Mouse (Mus musculus) kidney, adult 8-10 months (tissue): ENCODE measurements around the gene Hagh.
A peak's percentile ranks its signal among the peaks of the same experiment; 100 is the strongest.

Experiments
- DNase-seq, 2 experiments: peaks; one replicate each; pipeline ENCODE4 v3.0.0; 2022

Hagh gene

DNA sequence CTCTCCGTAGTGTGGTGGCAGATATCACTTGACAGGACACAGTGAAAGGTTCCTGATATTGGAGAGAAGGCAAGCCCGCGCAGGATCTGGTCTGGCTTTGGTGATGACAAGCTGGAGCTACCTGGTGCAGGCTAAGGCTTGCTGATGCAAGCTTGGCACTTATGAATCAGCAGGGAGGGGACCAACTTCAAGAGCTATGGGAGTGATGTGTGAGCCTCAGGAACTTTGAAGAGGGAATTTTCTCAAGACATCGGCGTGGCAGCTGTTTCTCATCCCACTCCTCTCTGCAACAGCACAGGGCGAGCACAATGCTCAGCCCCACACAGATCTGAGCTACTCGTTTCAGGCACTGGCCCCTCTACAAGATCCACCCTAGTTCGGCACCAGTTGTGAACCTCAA is at the start of gene Hagh:
Hagh (plus strand) TSS at position 302 of the 400 bp plus-strand sequence.
- DNase-seq, result no peak

DNA sequence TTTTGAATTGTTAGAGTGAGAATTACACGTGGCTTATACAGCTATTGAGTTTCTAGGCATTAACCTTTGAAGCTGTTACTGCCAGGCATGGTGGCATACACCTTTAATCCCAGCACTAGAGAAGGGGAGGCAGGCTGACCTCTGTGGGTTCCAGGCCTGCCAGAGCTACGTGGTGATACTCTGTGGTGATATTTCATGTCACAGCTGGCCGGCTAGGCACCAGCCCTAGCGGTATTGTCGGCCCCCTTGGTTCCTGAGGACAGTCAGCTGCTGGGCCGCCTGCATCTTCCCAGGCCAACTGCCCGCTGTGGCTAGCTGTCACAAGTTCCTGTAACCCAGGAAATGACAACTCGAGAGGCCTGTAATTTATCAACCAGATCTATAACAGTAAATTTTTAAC is 47.8 kb upstream of the Hagh start:
- DNase-seq, result no peak

DNA sequence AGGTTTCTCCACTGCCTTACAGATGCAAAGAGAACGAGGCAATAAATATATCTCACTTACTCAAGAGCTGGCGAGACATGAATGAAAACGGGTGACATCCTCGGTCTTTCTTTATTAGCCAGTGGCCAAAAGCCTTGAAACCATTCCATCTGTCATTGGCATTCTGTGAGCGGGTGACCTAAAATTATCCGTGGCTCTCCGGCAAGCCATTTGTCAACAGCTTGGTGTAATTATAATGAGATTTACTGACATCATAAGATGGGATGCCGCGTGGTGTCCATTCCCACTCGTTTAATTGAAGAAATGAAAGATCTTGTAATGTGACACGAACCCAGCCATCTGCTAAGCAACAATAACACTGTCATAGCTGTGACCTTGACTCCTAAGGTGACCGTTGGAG is 45.2 kb upstream of the Hagh start:
- DNase-seq, result no peak

DNA sequence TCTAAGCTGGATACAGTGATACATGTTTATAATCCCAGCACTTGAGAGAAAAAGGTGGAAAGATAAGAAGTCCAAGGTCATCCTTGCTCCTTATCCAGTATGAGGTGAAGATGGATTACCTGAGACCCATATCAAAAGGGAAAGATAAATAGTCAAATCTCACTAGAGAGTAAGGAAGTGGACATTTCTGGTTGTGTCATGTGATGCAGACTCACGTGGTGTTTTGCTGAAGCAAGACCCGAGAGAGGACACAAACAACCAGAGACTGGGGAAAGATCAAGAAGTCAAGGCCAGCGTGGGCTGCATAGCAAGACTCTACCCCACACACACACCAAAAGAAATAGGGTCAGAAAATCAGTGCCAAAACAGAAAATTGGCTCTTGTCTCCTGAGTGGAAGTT is 43.0 kb upstream of the Hagh start:
- no peak for DNase-seq

DNA sequence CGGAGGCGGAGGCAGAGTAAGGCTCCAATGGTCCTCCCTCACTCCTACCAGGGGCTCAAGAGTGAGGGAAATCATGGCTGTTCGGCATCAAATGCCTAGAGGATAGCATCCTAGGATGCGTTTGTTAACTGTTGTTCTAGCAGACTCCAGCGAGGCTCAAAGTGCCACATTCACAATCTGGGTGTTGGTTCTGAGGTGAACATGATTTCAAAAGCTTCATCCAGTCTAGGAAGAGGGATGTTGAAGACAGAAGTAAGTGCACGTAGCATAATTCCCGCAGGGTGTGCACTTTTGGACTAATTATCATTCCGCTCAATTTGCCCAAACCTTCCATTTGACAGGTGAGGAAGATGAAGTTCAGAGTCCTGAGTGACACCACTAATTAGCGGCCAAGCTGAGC is 41.7 kb upstream of the Hagh start:
- no peak for DNase-seq

DNA sequence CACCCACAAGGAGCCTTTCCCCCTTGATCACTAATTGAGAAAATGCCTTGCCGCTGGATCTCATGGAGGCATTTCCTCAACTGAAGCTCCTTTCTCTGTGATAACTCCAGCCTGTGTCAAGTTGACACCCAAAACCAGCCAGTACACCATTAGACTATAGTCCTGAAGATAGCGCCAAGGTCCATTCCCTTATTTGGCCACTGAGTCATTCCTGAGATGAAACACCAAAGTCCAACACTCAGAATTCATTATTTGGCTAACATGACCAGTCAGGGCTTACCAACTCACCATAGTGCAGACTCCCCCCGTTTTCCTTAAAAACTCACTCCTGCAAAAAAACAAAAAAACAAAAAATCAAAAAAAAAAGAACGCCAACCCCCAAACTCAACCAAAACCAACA is 40.5 kb upstream of the Hagh start:
- peak in 1 of 2 experiments; percentile 22 for DNase-seq

DNA sequence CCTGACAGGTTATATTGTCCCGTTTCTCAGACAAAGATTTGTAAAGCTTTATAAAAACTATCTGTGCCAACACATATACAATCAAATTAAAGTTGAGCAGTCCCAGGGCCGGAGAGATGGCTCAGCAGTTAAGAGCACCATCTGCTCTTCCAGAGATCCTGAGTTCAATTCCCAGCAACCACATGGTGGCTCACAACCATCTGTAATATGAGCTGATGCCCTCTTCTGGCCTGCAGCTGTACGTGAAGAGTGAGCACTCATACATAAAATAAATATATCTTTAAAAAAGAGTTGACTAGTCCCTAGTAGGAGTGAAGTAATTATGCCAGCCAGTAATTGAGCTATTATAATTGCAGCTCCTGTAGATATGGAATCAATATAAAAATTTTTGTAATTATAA is 39.4 kb upstream of the Hagh start:
- no peak for DNase-seq

DNA sequence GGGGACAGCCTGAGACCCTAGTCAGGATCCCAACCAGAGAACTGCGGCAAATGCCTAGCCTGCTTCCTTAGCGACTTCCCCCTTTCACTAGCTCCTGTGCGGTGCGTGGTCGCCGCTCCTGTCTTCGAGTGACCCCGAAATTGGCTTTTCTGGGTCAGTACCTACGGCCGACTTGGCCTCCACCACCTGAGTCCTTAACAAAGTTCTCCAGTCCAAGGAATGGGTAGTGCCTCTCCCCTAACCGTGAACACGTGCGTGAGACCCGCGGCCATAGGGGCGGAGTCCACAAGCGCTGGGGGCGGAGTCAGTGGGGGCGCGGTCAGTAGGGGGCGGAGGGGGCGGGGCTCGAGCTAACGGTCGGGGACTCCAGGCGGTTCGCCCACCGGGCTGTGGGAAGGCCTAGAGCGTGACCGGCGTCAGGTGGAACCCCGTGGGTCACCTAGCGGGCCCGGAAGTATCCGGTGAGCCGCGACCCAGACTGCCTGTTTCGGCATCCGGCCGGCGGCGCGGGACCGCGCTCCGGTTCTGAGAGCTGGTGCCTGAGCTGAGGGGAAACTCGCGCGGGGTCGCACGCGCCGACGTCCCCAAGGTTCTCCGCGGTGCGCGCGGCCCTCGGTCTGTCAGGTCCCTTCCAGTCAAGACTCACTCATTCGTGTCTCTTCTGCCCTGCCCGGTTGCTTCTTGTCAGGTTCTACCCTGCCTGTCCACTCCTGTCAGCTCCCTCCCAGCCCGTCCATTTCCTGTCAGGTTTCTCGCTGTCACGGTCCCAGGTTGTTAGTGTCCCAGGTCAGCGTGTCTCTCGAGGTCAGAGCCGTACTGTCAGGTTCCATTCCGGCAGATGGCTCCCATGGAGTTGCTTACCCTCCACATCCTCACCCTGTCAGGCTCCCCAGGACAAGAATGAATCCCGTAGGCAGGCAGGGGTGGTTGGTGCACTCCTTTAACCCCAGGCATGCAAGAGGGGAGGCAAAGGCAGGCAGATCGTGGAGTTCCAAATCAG is 35.7 kb upstream of the Hagh start, which contains the start of gene Meiob:
Meiob (plus strand) TSS at position 338 of the 1,000 bp plus-strand sequence.
- DNase-seq, result peak; percentile 67 to 78

DNA sequence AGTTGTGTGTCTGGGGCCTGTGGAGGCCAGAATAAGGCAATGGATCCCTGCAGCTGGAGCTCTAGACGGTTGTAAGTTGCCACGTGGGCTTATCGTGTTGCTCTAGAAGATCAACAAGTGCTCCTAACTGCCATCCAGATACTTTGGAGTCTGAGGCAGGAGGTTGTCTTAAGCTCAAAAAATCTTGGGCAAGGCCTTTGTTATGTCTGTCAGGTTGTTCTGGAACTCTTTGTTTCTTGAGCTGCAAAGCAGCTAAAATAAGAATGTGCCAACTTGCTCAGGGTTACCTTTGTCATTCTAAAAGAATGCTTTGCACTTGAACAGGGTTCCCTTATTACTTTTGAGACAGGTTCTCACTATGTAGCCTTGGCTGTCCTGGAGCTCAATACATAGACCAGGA is 28.7 kb upstream of the Hagh start:
- no peak for DNase-seq

DNA sequence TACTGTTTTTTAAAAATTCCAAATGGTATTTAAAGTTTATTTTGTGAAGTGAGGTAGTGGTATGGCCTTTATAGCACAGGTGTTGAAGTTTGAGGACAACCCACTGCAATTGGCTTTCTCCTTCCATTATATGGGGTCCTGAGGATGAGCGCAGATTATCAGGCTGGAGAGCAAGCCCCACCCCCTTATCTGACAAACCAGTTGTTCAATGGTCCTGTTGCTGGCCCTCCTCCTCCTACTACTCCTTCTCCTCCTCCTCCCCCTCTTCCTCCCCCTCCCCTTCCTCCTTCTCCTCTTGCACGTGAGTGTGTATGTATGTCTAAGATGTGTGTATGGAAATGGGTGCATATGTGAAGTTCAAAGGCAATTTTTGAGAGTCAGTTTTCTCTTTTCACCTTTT is 27.7 kb upstream of the Hagh start:
- DNase-seq, result no peak

DNA sequence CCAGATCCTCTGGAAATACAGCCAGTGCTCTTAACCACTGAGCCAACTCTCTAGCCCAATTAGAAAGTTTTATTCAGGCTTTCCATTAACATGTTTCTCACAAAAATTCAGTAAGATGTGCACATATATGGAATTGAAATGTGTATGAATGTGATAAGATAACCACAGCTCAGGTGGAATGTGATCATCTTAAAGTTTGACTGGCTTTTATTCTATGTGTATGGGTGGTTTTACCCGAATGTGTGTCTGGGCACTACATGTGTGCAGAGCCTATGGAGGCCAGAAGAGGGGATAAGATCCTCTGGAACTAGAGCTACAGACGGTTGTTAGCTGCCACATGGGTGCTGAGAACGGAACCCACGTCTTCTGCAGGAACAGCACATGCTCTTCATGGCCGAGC is 24.7 kb upstream of the Hagh start:
- DNase-seq, result no peak

DNA sequence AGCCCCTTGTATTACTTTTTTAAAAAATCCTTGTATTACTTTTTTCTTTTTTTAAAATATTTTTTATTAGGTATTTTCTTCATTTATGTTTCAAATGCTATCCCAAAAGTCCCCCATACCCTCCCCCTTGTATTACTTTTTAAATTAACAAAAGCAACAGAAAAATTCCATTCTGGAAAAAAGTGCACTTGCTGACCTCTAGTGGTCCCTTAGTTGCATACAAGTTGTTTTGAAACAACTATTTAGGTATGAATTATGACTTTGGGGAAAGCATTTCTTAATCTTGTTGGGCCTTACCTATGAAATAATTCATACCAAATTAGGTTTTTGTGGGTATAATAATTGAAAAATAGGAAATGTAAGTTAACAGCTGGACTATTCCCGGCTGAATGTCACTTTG is 22.4 kb upstream of the Hagh start:
- DNase-seq, result no peak

DNA sequence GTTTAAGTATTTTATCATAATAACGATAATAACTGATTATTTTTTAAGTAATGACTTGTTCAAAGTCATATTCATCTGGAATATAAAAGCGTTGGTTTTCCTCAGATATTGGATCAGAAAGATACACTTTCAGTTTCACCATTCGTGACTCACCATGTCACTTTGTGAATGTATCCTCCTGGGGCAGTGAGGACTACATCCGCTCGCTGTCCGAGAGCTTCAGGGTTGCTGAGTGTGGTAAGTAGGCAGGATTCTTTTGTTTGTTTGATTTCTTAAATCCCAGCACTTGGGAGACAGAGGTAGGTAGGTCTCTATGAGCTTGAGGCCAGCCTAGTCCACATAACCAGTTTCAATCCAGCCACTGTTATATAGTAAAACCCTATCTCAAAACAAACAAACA is 21.8 kb upstream of the Hagh start:
- no peak for DNase-seq

DNA sequence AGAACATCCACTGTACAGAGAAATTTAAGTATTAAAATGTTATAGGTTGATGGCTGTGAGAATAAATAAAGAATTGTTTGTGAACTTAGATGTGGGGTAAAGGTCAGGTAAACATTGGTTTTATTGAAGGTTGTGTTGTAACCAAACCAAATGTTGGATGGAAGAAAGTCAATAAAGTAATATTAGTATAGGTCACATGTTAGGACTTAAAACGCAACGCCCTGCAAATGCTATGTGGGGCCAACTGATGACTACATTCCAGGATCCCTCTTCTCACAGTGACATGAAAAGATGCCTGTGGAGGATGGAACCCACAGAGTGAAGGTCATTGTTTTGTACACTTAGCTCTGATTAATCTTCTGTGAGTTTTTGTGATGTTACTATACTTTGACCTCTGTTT is 20.5 kb upstream of the Hagh start:
- DNase-seq, result no peak

DNA sequence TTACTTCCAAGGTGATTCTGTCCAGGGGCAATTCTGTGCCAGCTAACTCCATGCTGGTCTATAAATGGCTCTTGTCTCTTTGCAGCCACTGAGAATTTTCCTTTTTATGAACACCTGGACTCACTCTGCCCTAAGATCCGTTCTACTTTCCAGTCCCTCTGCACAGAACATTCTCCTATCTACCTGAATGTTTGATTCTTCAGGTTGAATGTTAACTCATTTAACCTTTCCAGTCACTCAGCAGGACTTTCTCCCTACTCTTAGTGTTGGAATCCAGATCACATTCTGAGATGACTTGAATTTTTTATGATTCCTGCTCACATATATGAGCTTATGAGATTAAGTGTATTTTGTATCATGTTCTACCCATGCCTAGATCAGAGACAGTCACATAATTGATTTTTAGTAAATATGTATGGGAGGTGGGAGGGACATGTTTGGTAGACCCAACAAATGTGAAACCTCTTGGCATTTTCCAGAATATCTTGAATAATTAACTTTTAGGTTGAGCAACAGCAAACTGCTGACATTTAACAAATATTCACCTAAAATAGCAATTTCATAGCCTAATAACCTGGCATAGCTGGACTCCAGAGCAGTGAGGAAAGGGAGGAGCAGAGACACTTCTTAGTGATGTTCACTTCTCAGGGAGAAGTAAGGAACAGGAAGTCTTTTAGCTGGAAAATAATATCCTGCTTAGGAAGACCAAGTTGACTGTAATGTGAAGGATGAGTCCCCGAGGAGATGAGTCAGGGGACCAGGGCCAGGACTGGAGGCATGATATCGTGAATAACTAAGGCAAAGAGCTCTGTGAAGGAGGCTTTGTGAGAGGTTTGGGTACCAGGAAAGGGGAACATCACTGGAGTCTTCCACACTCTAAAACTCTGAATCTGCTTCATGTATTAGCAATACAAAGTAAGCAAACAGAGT is 18.3 kb upstream of the Hagh start:
- DNase-seq, result peak; percentile 23 to 53

DNA sequence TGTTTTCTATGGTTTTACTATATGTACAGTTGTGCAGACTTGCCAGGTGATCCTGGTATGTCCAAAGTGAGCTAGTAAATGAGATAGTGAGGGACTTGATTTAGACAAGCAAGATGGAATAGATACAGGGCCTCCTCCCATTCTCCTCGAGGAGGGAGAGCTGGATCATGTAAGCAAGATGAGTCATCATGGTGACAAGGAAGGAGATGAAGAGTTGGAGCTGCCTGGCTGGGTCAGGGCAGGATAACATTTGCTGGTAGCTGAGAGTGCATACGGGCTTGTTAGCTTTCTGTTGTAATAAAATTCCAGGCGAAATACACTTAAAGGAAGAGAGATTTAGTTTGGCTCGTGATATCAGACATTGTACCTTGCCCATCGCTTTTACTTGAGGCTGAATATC is 398 bp downstream of the Hagh start:
- no peak for DNase-seq

DNA sequence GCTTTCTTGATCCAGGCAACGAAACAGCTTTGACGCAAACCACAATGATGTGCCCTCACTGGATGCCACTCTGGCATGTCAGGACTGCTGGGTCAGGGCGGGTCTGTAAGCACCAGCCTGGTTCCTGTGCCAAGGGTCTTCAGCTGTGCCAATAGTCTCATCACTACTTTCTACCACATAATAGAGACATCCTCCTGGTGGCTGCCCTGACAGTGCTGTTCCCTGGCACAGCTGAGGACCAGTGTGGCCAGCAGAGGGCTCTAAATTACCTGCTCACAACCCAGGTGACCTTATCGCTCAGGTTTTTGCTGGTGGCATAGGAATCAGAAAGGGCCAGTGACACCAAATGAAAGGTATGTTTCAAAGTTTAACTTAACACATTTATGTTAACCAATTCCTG is 1.2 kb downstream of the Hagh start:
- peak; percentile 71 to 74 for DNase-seq

DNA sequence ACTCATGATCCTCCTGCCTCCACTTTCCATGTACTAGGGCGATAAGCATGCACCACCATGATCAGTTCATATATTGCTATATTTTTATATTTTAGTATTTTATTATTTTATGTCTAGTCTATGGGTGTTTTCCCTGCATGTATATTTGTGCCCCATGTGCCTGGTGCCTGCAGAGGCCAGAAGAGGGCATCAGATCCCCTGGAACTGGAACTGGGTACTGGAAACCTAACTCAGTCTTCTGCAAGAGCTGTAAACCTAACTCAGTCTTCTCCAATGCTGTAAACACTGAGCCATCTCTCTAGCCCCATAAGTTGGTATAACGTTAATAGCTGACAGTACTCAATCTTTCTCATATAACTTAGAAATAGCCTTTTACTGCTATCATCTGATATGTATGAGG is 2.7 kb downstream of the Hagh start:
- DNase-seq, result peak in 1 of 2 experiments; percentile 60

DNA sequence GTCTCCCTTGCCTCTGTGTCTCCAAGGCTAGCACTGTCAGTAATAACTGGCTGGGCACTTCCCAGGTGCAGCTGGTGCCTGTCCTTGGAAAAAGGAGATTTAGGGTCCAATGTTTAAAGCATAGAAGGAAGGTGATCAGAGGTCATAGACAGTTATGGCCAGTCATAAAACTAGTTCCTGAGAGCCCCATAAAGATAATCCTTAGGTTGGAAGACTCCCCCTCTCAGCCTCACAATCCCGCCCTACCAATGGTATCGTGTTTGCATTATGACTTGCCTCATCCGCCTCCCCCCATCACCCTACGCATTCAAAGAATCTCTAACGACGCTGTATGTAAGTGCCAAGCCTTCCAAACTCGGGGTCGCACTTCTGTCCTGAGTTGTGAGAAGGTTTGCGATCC is 4.6 kb downstream of the Hagh start:
- DNase-seq, result no peak

DNA sequence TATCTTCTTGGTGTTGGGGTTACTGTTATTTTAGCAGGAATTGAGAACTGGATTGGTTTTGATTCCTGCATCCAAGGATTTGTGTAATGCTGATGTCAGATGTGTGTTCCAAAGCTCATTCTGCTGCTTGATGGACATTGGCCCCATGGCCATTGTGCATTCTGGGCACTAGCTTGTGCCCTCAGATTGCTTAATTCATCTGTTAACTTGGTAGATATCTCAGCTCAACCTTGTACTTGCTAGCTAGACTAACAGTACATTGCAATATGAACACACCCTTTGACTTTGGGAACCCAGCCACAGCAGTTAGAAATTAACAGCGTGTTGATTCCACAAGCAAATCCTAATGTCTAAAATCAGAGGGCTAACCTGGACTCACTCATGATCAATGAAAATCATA is 7.4 kb downstream of the Hagh start:
- peak; percentile 83 to 86 for DNase-seq

DNA sequence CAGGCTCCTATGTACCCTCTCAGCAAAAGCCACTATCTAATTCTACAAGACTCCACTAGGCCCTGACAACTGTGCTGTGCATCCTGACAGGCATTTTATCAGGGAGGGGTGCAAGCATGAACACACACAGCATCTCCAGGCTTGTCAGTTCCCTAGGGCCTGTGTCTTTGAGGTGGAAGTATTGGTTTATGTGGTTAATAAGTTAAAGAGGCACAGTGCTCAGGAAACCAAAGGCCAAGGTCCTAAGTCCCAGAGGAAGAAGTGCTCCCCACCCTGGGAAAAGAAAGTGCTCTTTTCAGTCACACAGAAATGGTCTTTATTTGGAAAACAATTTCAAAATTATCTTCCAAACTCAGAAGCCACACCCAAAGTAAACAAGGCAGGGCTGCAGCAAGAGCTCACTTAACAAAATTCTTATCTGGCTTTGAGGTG is 8.7 kb downstream of the Hagh start:
- peak; percentile 67 to 79 for DNase-seq

DNA sequence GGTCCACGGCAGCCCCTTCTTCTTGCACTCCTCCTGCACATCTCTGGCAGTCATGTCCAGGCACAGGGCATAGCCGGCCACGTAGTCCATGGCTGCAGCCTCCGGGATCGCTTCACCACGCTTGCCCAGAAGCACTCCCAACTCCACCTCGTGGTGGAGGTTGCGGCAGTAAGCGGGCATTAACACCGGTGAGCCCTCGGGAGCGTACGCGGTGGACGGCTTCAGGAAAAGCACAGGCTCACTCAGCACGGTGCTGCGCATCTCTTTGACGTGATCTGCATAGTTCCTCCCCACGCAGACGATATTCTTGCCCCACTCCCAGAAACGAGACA is 9.8 kb downstream of the Hagh start:
- DNase-seq, result no peak

DNA sequence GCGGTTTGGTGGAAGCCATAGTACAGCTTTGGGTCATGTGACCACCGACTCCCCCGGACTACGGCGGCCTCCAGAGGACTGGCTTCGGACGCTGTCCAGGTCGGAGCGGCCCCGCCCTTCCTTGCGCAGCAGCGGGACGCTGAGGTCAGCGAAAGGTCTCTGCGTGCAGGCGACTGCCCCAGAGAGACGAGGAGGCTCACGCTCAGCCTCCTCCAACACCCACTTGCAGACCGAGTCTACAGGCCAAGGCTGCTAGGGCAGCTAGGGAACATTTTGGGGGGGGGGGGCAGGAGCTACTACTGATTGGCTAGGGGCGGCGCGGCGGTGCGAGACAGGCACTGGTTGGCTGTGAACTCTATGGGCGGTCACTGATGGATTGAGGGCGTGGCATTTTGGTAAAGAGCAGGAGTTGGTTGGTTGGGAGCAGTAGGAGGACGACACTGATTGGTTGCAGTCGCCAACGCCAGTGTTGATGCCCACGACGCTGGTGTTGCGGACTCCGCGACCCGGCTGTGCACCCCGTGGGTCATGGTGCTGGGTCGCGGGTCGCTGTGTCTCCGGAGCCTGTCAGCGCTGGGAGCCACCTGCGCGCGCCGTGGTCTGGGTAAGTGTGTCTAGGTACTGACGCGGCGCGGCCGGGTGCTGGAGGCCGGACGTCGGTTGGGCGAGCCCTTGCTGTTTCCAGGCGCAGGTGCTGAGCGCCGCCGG is 10.3 kb downstream of the Hagh start, which contains the start of gene Fahd1:
Fahd1 (minus strand) TSS at position 300 of the 708 bp plus-strand sequence.
- DNase-seq, result peak; percentile 98 to 99
